Mouse (Mus musculus): Measurements from ENCODE around the gene Btbd35f10. TPM values are rescaled to one million over a fixed set of nuclear protein-coding genes. Genes with fewer than 3 reads are reported as not detected.
"Not testable (repeated sequence)": the region's sequence is repeated elsewhere in the genome, so short reads cannot be mapped to it uniquely, and the experiment has no call there.

Btbd35f10 gene
- not detected in 2 replicates for polyA plus RNA-seq (2012; rRNA removed)

DNA sequence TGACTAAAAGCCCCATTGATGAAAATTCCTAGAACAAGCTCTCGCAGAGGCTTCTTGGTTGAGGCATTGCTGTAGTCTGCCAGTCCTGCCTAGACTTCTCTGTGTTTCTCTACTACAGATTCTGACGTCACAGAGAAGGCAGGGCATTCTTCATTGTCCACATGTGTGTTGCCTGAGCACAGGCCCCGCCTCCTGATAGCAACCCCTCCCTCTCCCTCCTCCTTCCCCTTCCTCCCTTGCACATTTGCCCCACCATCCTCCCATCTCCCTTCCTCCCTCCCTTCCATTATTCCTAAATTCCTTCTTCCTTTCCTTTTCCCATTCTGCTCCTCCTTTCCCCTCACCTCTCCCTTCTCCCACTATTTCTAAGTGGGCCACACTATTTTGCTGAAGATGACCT lies at the start of gene Btbd35f10:
Btbd35f10 (minus strand) TSS at position 101 of the 400 bp plus-strand sequence.
- WGBS: no CpG with 5 or more reads among the region's 3 CpGs
- not testable (repeated sequence) for H3K4me1 ChIP-seq (ENCODE audit: control insufficient read depth, insufficient read depth, insufficient read length, low read length); H3K36me3 ChIP-seq (ENCODE audit: control insufficient read depth, insufficient read depth, low read length); H3K27me3 ChIP-seq (ENCODE audit: control insufficient read depth, insufficient read depth, low read length); H3K27ac ChIP-seq (ENCODE audit: insufficient read depth, low read depth, low read length); H3K4me3 ChIP-seq (ENCODE audit: low read depth, low read length)

Other genes starting within 250 kb of the Btbd35f10 start
- gene Btbd35f18, start 52.7 kb downstream of the Btbd35f10 start, polyA plus RNA-seq (2012; rRNA removed): not detected in 2 replicates
- not detected in 2 replicates for gene Btbd35f16, start 204.1 kb upstream of the Btbd35f10 start, polyA plus RNA-seq (2012; rRNA removed)